Mouse (Mus musculus): ENCODE data around the gene Gm15557.
"Not testable (repeated sequence)": the region's sequence is repeated elsewhere in the genome, so short reads cannot be mapped to it uniquely, and the experiment has no call there.

Gene Gm15557

GRCm38 (mm10) chr2:155940681-155941080, at the start of gene Gm15557:
Gene Gm15557, plus strand, starts transcription at chr2:155940728.
- DNase-seq: no peak

GRCm38 (mm10) chr2:155894307-155895045, 46.1 kb upstream of the Gm15557 start:
- DNase-seq: no peak

GRCm38 (mm10) chr2:155895046-155895735, 45.3 kb upstream of the Gm15557 start:
- DNase-seq: peak in 1 of 2 experiments; percentile 30

GRCm38 (mm10) chr2:155902989-155903631, 37.4 kb upstream of the Gm15557 start:
- no peak for DNase-seq

- no peak for DNase-seq
Observed at GRCm38 (mm10) chr2:155903632-155904008, 36.9 kb upstream of the Gm15557 start.

GRCm38 (mm10) chr2:155914684-155915083, 25.8 kb upstream of the Gm15557 start:
- no peak for DNase-seq

GRCm38 (mm10) chr2:155923143-155923542, 17.4 kb upstream of the Gm15557 start:
- DNase-seq: no peak

GRCm38 (mm10) chr2:155925213-155925612, 15.3 kb upstream of the Gm15557 start:
- not testable (repeated sequence) for DNase-seq

GRCm38 (mm10) chr2:155928711-155929345, 11.7 kb upstream of the Gm15557 start:
- no peak for DNase-seq

GRCm38 (mm10) chr2:155929531-155930442, 10.7 kb upstream of the Gm15557 start, which contains the start of gene Uqcc1:
Gene Uqcc1, minus strand, starts transcription at chr2:155930310.
- DNase-seq: peak; percentile 93

GRCm38 (mm10) chr2:155939897-155940529, 515 bp upstream of the Gm15557 start:
- DNase-seq: no peak

- DNase-seq: peak; percentile 69 to 90
Observed at GRCm38 (mm10) chr2:155941697-155942442, 1.3 kb downstream of the Gm15557 start.

GRCm38 (mm10) chr2:155943463-155943862, 2.9 kb downstream of the Gm15557 start:
- DNase-seq: no peak

GRCm38 (mm10) chr2:155944685-155945084, 4.2 kb downstream of the Gm15557 start:
- no peak for DNase-seq

- peak; percentile 46 to 69 for DNase-seq
Observed at GRCm38 (mm10) chr2:155945124-155945523, 4.6 kb downstream of the Gm15557 start, which contains the start of gene Gdf5. Gene Gdf5, minus strand, starts transcription at chr2:155945367.

GRCm38 (mm10) chr2:155945580-155945979, 5.1 kb downstream of the Gm15557 start:
- DNase-seq: no peak

- peak; percentile 74 to 81 for DNase-seq
Observed at GRCm38 (mm10) chr2:155946069-155946468, 5.5 kb downstream of the Gm15557 start.

GRCm38 (mm10) chr2:155946499-155946898, 6.0 kb downstream of the Gm15557 start:
- no peak for DNase-seq

GRCm38 (mm10) chr2:155947390-155948002, 7.0 kb downstream of the Gm15557 start:
- no peak for DNase-seq

GRCm38 (mm10) chr2:155949362-155949761, 8.8 kb downstream of the Gm15557 start:
- DNase-seq: no peak

Data from lung, postnatal 4 days (tissue).